Mouse (Mus musculus): ENCODE data around the gene Psg28. TPM values are rescaled to one million over a fixed set of nuclear protein-coding genes. Genes with fewer than 3 reads are reported as not detected.

Gene Psg28
- polyA plus RNA-seq (2012; rRNA removed): not detected in 2 replicates

GRCm38 (mm10) chr7:18431941-18432340 lies at the start of gene Psg28:
Psg28 (minus strand) TSS chr7:18432041.

Other genes with a start within 250 kb of the Psg28 start
- 0.08 TPM in 1 of 2 replicates, not detected in the other for gene Mill1, start 186.7 kb downstream of the Psg28 start, polyA plus RNA-seq (2012; rRNA removed)
- not detected in 2 replicates for gene Psg18, start 77.0 kb downstream of the Psg28 start, polyA plus RNA-seq (2012; rRNA removed)
- not detected in 2 replicates for gene Psg26, start 52.1 kb upstream of the Psg28 start, polyA plus RNA-seq (2012; rRNA removed)
- not detected in 2 replicates for gene Psg25, start 100.2 kb upstream of the Psg28 start, polyA plus RNA-seq (2012; rRNA removed)
- not detected in 2 replicates for gene Psg27, start 135.3 kb upstream of the Psg28 start, polyA plus RNA-seq (2012; rRNA removed)
- not detected in 2 replicates for gene Psg23, start 184.5 kb upstream of the Psg28 start, polyA plus RNA-seq (2012; rRNA removed)
- gene Psg21, start 224.7 kb upstream of the Psg28 start, polyA plus RNA-seq (2012; rRNA removed): not detected in 2 replicates